In the genomic region with DNA sequence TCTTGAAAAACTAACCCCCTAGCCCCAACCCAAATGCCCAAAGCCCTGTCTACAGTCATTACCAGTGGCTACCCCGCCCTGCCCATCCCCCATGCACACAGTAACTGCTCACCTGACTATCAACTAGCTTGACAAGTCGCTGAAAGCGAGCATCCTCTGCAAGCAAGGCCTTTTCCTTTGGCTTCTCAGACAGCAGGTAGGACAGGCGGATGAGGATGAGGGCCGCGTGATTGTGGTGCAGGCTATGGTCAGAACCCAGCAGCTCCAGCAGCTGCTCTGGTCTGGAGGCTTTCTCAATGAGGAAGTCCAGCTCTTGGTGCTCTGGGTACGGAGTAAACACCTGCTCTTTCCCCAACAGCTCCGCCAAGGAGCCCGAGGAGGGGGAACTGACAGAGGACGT, we compare ENCODE assay signal across 11 mouse cellular contexts. TPM values are rescaled to one million over a fixed set of nuclear protein-coding genes. Genes with fewer than 3 reads are reported as not detected.
A peak's percentile ranks its signal among the peaks of the same experiment; 100 is the strongest.
DNase-seq lines count a peak whose midpoint lies in the region; ATAC-seq and TF ChIP-seq lines count a peak whose summit lies in the region.
"Had no signal": no experiment of that assay in that cellular context is flagged by ENCODE, and none has a peak within 500 bp of the region (broad histone marks: within the 10 kb centered on the region; RNA-seq: fewer than 3 reads in every experiment).

No protein-coding gene starts in this region.

- H3K4me1 ChIP-seq in heart, embryonic 13.5 days: peaks cover 32% of the 10 kb centered on the region
- peaks cover 82% of the 10 kb centered on the region for H3K4me1 ChIP-seq in E14TG2a.4 (replicated peaks; ENCODE audit: low read depth, low read length)
- peaks cover 3% of the 10 kb centered on the region; the same call in 1 of the 2 replicates for H3K4me1 ChIP-seq in embryonic fibroblast, embryonic 13.5 days (ENCODE audit: control insufficient read depth, insufficient read depth, low read length)
- peaks cover 32% of the 10 kb centered on the region for H3K4me1 ChIP-seq in liver, postnatal 0 days (ENCODE audit: insufficient read depth)

- no peak for ATAC-seq in heart, embryonic 13.5 days (ENCODE audit: extremely low read depth, insufficient number of reproducible peaks, low FRiP score, low TSS enrichment)
- ATAC-seq in liver, postnatal 0 days: no peak

- TF ChIP-seq POLR2A in embryonic fibroblast, embryonic 13.5 days (IDR thresholded peaks at IDR 0.05; ENCODE audit: low read depth, low read length): no peak

- peak overlapping the region; percentile 94 for H3K4me2 ChIP-seq in heart, embryonic 13.5 days
- H3K4me2 ChIP-seq in liver, postnatal 0 days (ENCODE audit: low read depth, low read length): peak overlapping the region; percentile 89

- no peak overlapping the region for H3K27ac ChIP-seq in heart, embryonic 13.5 days (replicated peaks)
- H3K27ac ChIP-seq in embryonic fibroblast, embryonic 13.5 days (ENCODE audit: insufficient read depth, low read length): no peak overlapping the region
- H3K27ac ChIP-seq in liver, postnatal 0 days (ENCODE audit: low read depth): peak overlapping the region; percentile 94
- H3K27ac ChIP-seq: limb, embryonic 15.5 days had no signal

- no peak for TF ChIP-seq EP300 in liver, postnatal 0 days (IDR thresholded peaks at IDR 0.05; ENCODE audit: low read depth)

- WGBS in heart, embryonic 13.5 days: 81% methylated on average over 10 of the region's 10 CpGs
- 56% methylated on average over 10 of the region's 10 CpGs for WGBS in liver, postnatal 0 days (ENCODE audit: insufficient replicate concordance)

- H3K9ac ChIP-seq in heart, embryonic 13.5 days: peak overlapping the region; percentile 44
- peak overlapping the region; percentile 78 for H3K9ac ChIP-seq in liver, postnatal 0 days (replicated peaks)
- H3K9ac ChIP-seq: limb, embryonic 15.5 days had no signal

- H3K27me3 ChIP-seq in heart, embryonic 13.5 days (replicated peaks): no peaks in the 10 kb centered on the region
- H3K27me3 ChIP-seq in E14TG2a.4 (ENCODE audit: insufficient read depth, low read length): no peaks in the 10 kb centered on the region
- no peaks in the 10 kb centered on the region for H3K27me3 ChIP-seq in liver, postnatal 0 days (ENCODE audit: insufficient read depth, low read length)
- H3K27me3 ChIP-seq: limb, embryonic 15.5 days had no signal

- peak overlapping the region; percentile 24; the same call in 1 of the 2 replicates for H3K4me3 ChIP-seq in heart, embryonic 13.5 days
- peak overlapping the region; percentile 93 for H3K4me3 ChIP-seq in E14TG2a.4 (replicated peaks; ENCODE audit: low read length)
- peak overlapping the region; percentile 78; the same call in 1 of the 2 replicates for H3K4me3 ChIP-seq in embryonic fibroblast, embryonic 13.5 days (ENCODE audit: insufficient read depth, low read length)
- peak overlapping the region; percentile 85 for H3K4me3 ChIP-seq in liver, postnatal 0 days (ENCODE audit: low read depth, low read length)

- intact Hi-C loops in left cerebral cortex, postnatal 10 days (cut with DNase I): no loop called here

- TF ChIP-seq CTCF in E14TG2a.4 (conservative IDR thresholded peaks at IDR 0.05; ENCODE audit: low read length): no peak
- no peak for TF ChIP-seq CTCF in embryonic fibroblast, embryonic 13.5 days (IDR thresholded peaks at IDR 0.05; ENCODE audit: borderline replicate concordance, insufficient read depth, low read length)
- no peak for TF ChIP-seq CTCF in liver, postnatal 0 days (IDR thresholded peaks at IDR 0.05; ENCODE audit: low read depth)

- no peak for DNase-seq in heart, adult 18-20 months
- DNase-seq in liver, postnatal 0 days: peak; percentile 24
- no peak for DNase-seq in left cerebral cortex, postnatal 10 days (ENCODE audit: extremely low spot score in 1 of 2, low spot score in 2 of 2)
- DNase-seq in c-Kit-positive CD71-positive TER-119-positive erythroid progenitor cells, embryonic 14.5 days (ENCODE audit: low spot score): no peak
- DNase-seq in T-cell, adult 2 months (ENCODE audit: low spot score): no peak
- DNase-seq: gastrocnemius, postnatal 25 days; kidney, postnatal 25 days had no signal

- H3K36me3 ChIP-seq in heart, embryonic 13.5 days: peaks cover 60% of the 10 kb centered on the region
- H3K36me3 ChIP-seq in E14TG2a.4 (ENCODE audit: insufficient read depth, low read length): peaks cover 74% of the 10 kb centered on the region
- peaks cover 42% of the 10 kb centered on the region for H3K36me3 ChIP-seq in liver, postnatal 0 days (replicated peaks; ENCODE audit: insufficient read depth, low read length)

- H3K9me3 ChIP-seq in heart, embryonic 13.5 days: no peaks in the 10 kb centered on the region
- no peaks in the 10 kb centered on the region for H3K9me3 ChIP-seq in E14TG2a.4 (ENCODE audit: low read length)
- H3K9me3 ChIP-seq in liver, postnatal 0 days (ENCODE audit: low read length): no peaks in the 10 kb centered on the region
- H3K9me3 ChIP-seq: limb, embryonic 15.5 days had no signal

RNA-seq across cellular contexts. Expression of a gene that starts 2.2 kb away (rescaled TPM):
- polyA plus RNA-seq in heart, embryonic 13.5 days (2015; fragmentation: Nextera tagmentation; extraction: Ambion mirVana): 42.9 and 43.0 TPM in 2 replicates
- 100 to 1,000 TPM; 103 to 107 TPM for total RNA-seq in heart, adult 18-20 months (2021)
- polyA plus RNA-seq in embryonic fibroblast, embryonic 13.5 days (2011; ENCODE audit: insufficient read length, low read depth, missing spikeins): 41.4 and 42.8 TPM in 2 replicates
- 19.6 and 23.5 TPM in 2 replicates for polyA plus RNA-seq in liver, postnatal 0 days (2015; fragmentation: Nextera tagmentation; extraction: Ambion mirVana)
- 10 to 100 TPM; 48.5 to 55.3 TPM for total RNA-seq in left cerebral cortex, postnatal 10 days (2021)

RNA-seq across cellular contexts. Expression of a gene that starts 14.7 kb away (rescaled TPM):
- polyA plus RNA-seq in heart, embryonic 13.5 days (2015; fragmentation: Nextera tagmentation; extraction: Ambion mirVana): not detected in 2 replicates
- not detected for total RNA-seq in heart, adult 18-20 months (2021)
- polyA plus RNA-seq in embryonic fibroblast, embryonic 13.5 days (2011; ENCODE audit: insufficient read length, low read depth, missing spikeins): not detected in 2 replicates
- not detected in 2 replicates for polyA plus RNA-seq in liver, postnatal 0 days (2015; fragmentation: Nextera tagmentation; extraction: Ambion mirVana)
- total RNA-seq in left cerebral cortex, postnatal 10 days (2021): not detected
- total RNA-seq: gastrocnemius, postnatal 25 days had no signal
- polyA plus RNA-seq: limb, embryonic 15.5 days had no signal

RNA-seq across cellular contexts. Expression of a gene that starts 17.9 kb away (rescaled TPM):
- 0.86 and 0.88 TPM in 2 replicates for polyA plus RNA-seq in heart, embryonic 13.5 days (2015; fragmentation: Nextera tagmentation; extraction: Ambion mirVana)
- 1 to 10 TPM in 1 of 2 experiments, under 1 TPM in 1; 0.62 to 1.2 TPM for total RNA-seq in heart, adult 18-20 months (2021)
- polyA plus RNA-seq in embryonic fibroblast, embryonic 13.5 days (2011; ENCODE audit: insufficient read length, low read depth, missing spikeins): 6.7 and 7.0 TPM in 2 replicates
- polyA plus RNA-seq in liver, postnatal 0 days (2015; fragmentation: Nextera tagmentation; extraction: Ambion mirVana): 1.5 and 1.6 TPM in 2 replicates
- 10 to 100 TPM; 78.1 to 82.5 TPM for total RNA-seq in left cerebral cortex, postnatal 10 days (2021)

RNA-seq across cellular contexts. Expression of a gene that starts 34.6 kb away (rescaled TPM):
- 2.2 and 3.5 TPM in 2 replicates for polyA plus RNA-seq in heart, embryonic 13.5 days (2015; fragmentation: Nextera tagmentation; extraction: Ambion mirVana)
- 1 to 10 TPM; 7.6 to 7.9 TPM for total RNA-seq in heart, adult 18-20 months (2021)
- polyA plus RNA-seq in embryonic fibroblast, embryonic 13.5 days (2011; ENCODE audit: insufficient read length, low read depth, missing spikeins): 6.7 and 14.5 TPM in 2 replicates
- polyA plus RNA-seq in liver, postnatal 0 days (2015; fragmentation: Nextera tagmentation; extraction: Ambion mirVana): 0.20 and 0.28 TPM in 2 replicates
- total RNA-seq in left cerebral cortex, postnatal 10 days (2021): 10 to 100 TPM; 34.5 to 46.0 TPM

Comparison
In these comparisons a context has a peak if more than half of its experiments do, and no peak if none do; other contexts are left out.
1. H3K4me3 ChIP-seq: peak in every context shown above with its lines; median percentile 93 in E14TG2a.4; 85 in liver, postnatal 0 days; 78 in embryonic fibroblast, embryonic 13.5 days; 24 in heart, embryonic 13.5 days.